Mouse (Mus musculus): Measurements from ENCODE around the gene Col16a1.

GRCm38 (mm10) chr4:130001710-130002109 lies 45.9 kb upstream of the Col16a1 start:
- TF ChIP-seq POLR2A (IDR thresholded peaks at IDR 0.05; ENCODE audit: borderline replicate concordance, low read depth, low read length) (no peak), CTCF (IDR thresholded peaks at IDR 0.05; ENCODE audit: low read depth, low read length) (no peak)

Measured in bone marrow macrophage, adult 2 months (primary cell).